Mouse (Mus musculus): ENCODE data around the gene Traf3.

DNA sequence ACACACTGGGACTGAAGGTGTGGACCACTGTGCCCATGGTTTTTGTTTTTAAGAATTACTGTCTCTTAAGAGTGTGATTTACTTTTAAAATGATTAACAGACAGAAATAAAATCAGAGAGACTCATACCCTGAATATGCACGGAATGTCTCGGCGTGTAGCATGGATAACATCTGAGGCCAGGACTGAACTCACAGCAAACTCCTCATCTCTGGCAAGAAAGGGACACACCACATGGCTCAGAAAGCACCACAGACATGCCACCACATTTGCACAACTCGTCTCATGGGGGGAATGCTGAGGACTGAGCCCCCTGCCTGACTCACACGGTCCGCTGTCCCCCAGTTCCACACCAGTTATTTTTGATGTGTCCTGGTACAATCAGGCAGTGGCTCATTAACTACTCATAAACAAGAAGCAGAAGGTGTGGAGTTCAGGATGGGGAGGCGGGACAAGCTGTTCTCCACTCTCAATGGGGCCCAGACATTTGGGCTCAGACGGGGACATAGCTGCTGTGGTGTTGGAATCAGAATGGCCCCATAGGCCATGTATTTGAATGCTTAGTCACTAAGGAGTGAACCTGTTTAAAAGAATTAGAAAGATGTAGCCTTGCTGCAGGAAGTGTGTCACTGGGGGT, 137.7 kb downstream of the Traf3 start:
- TF ChIP-seq CTCF (IDR thresholded peaks at IDR 0.05; ENCODE audit: insufficient read depth, low read depth, low read length) (no peak), POLR2A (IDR thresholded peaks at IDR 0.05; ENCODE audit: insufficient read depth, low read depth, low read length) (no peak)

Data from olfactory bulb, adult 2 months (tissue).